Mouse (Mus musculus) cerebellum, postnatal 4 days (tissue): ENCODE results near the gene Ampd3.
A peak's percentile ranks its signal among the peaks of the same experiment; 100 is the strongest.

Experiments used
- DNase-seq, 2 experiments: peaks; one replicate each; pipeline ENCODE4 v3.0.0; 2022; ENCODE audit warnings: low spot score in 2 of 2, mixed read lengths in 1 of 2

Gene Ampd3

DNA sequence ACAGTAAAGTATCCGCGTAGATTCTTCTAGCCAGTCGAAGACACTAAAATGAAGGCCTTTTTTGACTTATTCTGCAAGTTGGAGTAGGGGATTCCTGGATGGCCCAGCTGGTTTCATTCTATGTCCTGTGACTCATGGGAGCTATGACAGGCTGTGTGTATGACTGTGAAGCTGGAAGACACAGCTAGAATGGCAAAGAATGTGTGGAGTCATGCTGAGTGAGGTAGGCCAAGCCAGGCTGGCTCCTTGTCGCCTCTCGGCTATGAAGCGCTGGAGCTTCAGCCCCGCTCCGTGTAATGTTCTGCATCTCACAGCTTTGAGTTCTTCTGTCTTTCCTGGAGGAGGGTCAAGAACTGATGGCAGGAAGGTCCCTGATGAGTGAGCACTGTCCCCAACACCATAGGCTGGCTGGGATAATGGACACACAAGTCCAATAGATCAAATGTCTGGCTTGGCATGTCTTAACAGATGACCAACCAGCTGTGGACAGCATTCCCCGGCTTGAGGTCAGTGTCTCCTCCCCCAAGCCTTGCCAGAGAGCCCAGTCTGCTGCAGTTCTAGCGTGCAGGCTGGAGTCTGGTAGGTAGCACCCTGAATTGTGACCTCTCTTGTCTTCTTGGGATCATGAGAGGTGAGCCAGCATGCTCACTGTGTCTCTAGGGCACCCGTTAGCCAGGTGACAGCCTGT, 29.9 kb downstream of the Ampd3 start:
- DNase-seq = no peak

DNA sequence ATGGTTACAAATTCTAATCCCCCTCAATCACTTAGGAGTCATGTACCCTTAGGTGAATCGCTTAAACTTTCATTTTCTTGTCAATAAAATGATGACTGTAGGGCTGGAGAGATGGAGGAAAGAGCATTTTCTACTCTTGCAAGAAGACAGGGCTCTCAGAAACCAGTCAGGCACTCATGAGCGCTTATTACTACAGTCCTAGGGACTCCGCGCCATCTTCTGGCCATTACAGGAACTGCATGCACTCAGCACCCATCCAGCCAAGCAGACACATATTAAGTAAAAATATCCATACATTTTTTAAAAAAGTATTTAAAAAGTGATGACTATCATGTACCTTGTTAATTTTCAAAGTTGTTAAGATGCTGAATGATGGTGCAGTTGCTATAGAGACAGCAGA, 33.0 kb downstream of the Ampd3 start:
- peak; percentile 81 to 85 for DNase-seq

DNA sequence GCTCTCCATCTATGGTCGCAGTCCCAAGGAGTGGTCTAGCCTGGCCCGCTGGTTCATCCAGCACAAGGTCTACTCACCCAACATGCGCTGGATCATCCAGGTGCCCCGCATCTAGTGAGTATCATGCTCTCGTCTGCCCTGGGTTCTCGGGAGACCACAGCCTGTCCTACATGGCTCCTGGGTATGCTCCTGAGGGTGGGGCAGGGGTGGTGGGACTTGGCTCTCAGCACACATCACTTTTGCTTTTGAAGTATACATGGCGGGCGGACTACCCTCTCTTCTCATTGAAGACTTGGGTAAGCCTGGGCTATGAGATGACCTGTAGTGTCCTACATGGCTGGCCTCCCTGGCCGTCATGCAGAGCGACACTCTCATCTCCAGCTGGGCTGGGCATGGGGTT, 35.1 kb downstream of the Ampd3 start:
- DNase-seq = no peak

DNA sequence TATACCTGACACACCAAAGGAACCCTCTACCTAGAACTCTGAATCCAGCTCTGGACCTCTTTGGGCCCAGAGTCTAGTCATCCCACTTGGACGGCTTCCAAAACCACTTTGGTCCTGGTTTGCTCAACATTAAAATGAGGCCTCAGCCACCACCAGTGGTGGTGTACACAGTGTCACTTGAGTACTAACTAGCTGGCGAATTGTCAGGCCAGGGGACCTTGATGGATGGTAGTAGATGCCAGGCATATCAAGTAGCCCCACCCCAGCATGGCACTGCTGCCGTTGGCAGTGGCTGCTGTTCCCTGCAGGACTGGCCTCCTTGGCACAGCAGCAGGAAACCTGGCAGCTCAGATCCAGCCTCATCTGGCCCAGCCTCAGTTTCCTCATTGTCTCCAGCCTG, 36.3 kb downstream of the Ampd3 start:
- no peak for DNase-seq

DNA sequence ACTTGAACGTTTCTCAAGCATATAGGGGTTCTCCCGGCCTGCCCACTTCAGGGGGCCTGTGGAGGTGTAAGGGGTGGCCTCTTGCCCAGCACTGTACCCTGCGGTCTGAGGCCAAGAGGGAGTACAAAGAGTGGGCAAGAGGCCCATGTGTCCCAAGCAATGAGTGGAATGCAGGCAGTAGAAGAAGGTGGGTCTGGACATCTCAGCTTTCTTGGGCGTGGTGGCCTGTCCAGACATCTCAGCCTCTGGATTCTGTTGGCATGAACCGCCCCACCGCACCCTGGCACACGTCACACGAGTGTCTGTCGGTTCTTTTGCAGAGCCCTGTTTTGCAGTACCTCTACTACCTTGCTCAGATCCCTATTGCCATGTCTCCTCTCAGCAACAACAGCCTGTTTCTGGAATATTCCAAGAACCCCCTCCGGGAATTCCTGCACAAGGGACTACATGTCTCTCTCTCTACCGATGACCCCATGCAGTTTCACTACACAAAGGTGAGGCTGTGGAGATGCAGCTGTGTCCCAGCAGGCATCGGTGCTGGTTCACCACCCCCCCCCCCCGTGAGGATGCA, 39.5 kb downstream of the Ampd3 start:
- DNase-seq = no peak

DNA sequence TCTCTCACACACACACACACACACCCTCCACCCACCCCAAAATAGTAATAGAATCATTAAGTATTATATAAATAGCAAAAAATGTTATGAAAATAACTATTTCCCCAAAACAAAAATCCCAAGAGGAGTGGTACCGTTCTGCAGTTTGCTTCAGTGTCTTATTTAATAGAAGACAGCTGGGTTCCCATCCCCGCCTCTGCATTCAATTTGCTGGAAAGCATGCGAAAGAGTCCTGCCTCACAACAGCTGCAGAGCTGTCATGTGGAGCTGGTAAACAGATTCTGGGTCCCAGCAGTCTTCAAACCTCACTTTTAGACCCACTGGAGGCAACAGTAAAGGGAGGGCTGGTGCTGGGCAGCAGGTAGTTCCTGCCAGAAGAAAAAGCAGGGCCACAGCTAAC, 41.0 kb downstream of the Ampd3 start:
- no peak for DNase-seq

DNA sequence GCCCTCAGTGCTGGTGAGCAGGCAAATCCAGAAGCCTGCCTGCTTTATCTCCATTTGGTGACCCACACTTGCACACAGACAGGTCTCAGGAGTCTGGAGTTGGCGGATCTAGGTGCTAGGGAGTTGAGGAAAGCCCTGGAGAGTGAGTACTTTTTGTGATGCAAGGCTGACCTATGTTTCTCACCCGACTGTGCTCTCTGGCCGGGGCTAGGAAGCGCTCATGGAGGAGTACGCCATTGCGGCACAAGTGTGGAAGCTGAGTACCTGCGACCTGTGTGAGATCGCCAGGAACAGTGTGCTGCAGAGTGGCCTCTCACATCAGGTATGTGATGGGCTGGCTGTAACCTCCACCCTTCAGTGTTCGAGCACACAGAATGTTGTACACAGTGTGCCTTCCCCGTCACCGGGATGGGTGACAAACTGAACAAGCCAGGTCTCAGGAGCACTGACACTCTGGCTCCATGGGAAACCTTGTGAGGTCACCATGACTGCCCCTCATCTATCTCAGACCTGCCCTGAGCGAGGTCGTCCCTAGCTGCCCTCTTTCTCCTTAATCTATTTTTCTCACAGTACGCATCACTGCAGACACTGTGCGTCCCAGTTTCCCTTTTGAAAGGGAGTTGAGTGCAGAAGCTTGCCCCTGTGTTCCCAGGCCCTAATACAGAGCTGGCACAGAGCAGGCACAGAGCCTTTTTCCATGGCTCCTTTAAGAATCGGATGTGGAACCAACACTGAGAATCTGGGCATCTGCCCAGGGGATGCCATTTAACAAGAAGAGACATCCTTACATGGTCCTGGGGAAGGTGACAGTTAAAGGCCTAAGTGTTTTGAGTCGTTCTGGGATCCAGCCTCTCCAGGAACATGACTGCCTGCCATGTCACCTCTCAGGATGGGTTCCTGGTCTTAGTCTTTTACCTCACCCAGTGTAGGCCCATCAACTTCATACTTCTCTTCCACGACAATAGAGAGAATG, 41.9 kb downstream of the Ampd3 start:
- no peak for DNase-seq

DNA sequence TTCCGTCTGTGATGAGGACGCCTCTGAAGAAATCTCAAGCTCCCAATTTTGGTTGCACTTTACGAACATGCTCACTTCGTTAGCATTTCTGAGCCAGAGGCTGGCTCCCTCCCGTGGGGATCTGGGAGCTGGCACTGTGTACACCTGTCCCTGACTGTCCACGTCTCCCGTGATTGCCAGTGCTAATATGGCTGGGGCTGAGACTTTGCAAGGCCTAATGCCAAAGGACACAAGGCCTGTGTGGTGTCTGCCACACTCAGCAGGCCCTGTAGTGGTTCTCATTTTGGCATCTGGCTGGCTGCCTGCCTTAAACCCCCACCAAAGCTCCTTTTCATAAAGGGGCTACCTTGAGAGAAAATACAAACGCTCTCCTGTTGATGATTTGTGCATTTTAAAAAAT, 43.0 kb downstream of the Ampd3 start:
- DNase-seq = no peak

DNA sequence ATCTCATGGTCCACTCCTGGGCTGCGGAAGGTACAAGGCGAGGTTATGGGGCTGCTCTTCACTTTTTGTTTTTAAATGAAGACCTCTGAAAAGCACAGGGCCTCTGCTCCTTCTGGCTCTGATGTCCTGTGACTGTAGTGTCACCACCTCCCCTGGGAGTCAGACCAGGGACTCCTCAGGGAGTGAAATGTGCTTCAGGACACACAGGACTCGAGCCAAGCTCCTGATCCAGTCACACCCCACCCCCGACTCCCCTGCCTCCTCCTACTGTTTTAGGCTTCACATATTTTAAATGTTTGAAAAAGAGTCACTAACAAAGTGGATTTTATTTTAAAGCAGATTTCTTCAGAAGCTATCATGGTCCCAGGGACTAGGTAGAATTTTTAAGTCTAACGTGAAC, 43.5 kb downstream of the Ampd3 start:
- no peak for DNase-seq

DNA sequence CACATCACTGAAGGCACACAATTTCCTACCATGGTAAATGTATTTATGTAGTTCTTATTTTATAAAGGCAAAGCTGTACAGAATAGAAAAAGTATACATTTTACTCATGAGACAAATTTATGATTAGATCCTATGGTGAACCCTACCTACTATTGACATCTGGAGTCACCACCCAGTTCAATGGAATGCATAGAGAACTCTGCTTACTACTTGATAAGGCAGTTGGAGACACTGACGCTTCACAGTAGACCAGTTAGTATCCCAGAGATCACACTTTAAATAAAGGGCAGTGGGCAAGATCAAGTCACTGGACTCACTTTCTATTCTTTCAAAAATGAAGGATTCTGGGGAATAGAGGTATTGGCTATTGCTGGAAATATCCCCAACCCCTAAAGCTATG, 46.0 kb downstream of the Ampd3 start:
- DNase-seq = no peak

DNA sequence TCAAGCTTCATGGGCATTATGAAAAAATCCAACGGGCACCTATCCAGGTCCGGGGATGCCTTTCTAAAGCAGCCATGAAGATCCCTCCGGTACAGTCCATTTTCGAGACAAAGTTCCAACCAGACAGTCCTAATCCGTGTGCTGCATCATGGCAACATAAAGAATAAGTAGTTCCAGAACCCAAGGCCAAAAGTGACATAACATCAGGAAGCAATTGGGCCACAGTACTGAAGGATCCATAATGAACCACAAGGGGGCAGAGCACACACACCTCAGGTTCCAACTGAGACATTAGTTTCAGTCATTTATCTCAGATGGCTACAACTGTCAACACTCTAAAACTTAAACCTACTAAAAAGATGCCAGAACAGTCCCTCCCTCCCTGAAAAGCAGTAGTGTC, 48.0 kb downstream of the Ampd3 start:
- peak in 1 of 2 experiments; percentile 46 for DNase-seq

DNA sequence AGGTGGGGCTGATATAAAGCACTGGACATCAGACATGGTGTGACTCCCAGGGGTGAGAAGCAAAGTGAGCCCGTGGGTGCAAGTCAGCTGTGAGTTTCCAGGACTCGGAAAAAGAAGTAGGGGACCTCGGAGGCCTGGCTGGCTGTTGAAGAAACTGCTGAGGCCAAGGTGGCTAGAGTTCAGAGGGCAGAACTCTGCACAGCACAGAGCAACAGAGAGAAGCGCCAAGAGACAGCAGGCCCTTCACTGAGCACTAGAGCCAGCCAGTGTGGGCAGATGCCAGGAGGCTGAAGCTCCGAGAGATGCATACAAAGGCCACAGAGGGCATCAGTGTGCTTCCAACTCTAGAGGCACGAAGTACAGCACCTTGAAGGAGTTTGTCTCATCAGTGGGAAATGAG, 50.2 kb downstream of the Ampd3 start:
- no peak for DNase-seq

DNA sequence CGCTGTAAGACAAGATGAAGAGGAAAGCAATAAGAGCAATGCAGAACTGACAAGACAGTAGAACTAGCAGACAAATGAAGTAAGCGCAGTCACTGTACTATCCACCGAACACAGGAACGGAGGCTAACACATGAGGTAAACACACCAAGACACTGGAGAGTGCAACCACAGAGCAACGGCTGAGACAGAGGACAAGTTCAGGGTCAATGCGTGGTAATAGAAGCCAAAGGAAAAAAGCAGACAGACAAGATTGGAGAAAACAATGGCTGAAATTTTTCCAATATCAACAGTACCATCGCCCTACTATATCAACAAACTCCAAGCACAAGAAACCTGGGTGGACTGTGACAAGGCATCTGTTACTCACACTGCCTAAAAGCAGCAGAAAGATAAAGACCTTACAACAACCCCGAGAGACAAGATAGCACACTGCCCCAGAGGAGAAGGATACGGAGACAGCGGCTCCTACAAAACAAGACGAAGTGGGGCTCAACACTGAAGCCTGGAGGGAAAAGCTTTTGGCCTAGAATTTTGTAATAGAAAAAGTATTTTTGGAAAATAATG, 50.9 kb downstream of the Ampd3 start:
- no peak for DNase-seq

DNA sequence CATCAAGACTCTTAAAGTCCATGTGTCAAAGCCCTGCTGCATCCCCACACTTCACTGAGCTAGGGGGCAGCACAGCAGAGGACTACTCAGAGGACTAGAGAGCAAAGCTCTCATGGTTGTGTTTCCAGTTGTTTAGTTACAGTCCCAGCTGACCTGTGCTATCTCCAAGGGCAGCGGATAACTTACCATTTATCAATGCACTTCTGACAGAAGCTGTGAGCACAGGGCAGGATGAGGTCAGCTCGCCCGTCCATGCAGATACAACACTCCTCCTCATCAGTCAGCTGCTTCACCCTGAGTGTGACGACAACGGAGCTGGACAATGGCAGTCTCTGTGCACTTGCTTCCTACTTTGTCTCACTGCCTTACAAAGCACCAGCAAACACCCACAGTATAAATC, 53.1 kb downstream of the Ampd3 start:
- DNase-seq = no peak

DNA sequence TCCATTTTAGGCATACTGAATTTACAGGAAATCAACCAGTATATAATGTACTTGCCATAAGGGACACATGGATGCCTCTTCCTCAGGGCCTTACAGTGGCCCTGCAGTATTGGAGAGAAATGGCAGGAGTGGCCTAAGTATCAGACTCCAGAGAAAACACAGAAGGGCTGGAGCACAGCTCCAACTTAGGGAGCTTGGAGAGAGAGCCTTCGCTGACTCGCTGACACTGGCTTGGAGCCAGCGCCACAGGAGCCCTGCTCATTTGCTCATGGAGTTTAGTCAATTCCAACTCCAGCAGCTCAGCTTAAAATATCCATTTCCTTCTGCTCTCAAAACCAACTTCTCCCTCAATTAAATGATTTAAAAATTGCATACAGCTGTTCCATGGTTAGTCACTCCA, 53.6 kb downstream of the Ampd3 start:
- no peak for DNase-seq

DNA sequence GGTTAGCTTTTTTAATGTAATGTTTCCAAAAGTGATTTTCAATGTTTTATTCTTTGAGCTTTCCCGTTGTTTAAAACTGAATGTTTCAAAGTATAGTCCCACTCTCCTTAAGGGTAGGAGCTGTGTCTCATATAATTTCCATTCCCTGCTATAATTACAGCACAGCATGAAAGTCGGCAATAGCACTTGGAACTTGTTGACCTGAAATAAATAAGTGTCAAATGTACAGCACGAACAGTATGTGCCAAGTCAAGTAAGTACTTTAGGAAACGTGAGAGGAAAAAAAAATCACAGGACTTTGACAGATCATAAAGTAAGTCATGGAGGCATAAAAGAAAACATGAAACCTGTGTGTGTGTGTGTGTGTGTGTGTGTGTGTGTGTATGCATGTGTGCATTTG, 54.0 kb downstream of the Ampd3 start:
- DNase-seq = no peak

DNA sequence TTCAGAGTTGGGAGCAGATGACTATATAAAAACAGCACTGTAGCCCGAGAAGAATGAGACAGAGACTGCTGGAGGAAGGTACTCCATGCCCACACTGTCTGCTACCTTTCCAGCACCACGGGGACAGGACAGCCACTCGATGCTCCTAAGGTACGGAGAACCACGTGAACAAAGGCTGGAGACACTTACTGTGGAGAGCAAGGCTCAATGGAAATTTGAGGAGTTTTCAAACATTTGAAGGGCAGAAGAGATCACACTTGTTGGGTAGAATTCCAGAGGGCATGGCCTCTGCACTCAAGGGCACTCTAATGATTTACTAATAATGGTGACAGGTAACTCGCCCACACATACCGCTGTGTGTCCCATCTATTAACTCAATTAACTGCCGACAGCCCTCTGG, 55.1 kb downstream of the Ampd3 start:
- DNase-seq = no peak

DNA sequence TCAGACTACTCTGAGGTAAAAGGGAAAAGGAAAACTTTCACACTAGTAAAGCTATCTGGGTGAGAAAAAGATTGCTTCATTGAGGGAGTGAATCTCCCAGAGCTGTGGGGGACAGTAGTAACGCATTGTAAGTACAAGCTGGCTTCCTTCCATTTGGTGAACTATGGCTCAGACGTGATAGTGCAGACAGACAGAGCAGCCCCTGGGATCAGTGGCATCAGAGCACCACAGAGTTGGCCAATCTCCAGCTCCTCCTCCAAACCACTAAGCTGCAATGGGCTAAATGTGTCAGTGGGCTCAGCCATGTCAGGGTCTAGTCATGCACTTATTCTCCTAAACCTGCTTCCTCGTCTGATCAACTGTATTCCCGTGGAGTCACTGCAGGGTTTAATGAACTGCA, 55.6 kb downstream of the Ampd3 start:
- no peak for DNase-seq

DNA sequence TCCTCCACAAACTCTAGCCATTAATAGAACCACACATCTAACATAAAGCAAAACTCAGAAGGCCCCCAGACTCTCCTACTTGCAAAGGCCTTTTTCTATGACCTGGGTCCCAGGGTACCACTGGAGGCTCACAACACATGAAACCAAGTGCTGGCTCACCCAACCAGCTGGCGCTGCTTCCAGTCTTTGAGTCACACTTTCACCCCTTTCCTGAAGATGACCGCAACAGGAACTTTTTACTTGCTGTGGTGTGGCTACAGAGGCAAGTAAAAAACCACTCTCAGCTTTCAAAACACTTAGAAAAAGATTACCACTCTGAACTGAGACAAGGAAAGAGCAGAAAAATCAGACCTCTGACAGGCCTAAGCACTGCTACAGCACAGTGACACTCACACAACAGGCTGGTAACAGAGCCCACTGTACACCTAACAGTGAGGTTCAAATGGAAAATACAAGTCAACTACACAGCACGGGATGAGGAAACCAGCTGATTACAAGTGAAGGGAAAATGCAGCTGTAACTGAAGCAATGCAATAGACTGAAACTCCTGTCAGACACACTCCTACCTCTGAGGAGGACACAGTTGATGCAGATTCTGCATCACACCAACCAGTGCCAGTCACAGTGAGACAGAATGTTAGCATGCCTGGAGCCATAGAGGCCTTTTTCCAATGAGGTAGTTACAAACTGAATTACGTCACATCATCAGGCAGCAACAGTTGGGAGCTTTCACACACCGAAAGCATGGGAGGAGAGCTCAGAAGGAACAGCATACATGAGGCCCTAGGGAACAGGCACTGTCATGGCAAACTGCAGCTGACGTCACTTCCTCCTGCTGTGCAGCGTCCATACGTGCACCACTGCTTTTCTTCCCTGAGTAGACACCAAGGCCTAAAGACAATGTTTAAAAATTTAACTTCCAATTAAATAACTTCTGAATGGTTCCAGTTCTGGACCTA, 56.3 kb downstream of the Ampd3 start:
- no peak for DNase-seq

DNA sequence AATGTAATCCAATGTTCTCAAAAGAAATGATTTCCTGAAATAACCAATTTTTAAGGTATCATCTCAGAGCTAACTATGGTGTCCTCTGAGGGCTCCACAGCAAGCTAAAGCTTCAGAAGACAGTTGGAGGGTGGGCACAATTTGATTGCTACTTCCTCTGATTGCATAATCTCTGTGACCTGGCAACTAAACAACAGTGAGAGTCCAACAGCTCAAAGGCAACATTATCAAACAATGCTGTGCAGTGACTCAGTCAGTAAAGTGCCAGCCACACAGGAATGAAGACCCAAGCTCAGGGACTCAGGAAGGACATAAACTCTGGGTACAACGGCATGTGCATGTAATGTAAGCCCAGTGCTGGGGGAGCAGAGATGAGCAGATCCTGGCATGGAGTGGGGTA, 65.0 kb downstream of the Ampd3 start:
- no peak for DNase-seq

DNA sequence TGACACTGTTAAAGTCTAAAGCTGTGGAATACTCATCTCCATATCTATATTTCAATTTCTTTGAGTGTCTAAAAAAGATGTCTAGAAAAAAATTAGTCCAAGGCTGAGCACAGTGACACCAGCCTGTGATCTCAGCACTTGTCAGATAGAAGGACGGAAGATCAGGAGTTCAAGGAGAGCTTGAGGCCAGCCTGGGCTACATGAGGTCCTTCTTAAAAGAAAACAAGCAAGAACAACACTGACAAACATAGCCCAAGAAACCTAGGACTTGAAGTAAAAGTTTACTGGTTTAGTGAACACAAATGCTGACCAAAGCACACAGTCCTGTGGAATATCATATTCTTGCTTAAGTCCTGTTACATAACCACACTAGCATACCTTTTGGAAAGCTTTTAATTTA, 66.0 kb downstream of the Ampd3 start:
- no peak for DNase-seq
